Mouse (Mus musculus): ENCODE data around the gene Aqp6.

Aqp6 gene

DNA sequence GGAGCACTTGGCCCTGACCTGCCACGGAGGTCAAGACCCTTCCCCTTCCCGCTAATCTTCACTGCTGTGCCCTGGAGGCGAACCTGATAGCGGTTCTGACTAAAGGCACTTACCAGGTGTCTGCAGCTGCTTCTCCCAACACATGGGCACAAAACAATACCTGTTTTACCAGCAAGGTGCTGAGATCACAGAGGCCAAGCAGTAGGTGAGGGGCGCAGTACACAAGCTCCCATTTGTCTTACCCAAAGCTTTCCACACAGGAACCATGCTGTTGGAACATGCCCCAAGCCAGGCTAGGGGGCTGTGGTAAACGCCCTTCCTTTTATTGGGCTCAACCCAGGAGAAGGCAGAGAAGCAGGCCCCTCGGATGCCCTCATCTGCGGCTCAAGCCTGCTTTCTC is 3.6 kb upstream of the Aqp6 start:
- DNase-seq (ENCODE audit: low read depth, low spot score): no peak

GRCm38 (mm10) chr15:99599245-99600070 is 1.7 kb upstream of the Aqp6 start:
- no peak for DNase-seq (ENCODE audit: low read depth, low spot score)

GRCm38 (mm10) chr15:99601823-99602120 is 572 bp downstream of the Aqp6 start:
- DNase-seq (ENCODE audit: low read depth, low spot score): no peak

GRCm38 (mm10) chr15:99602206-99602820 is 1.1 kb downstream of the Aqp6 start:
- DNase-seq (ENCODE audit: low read depth, low spot score): no peak

- no peak for DNase-seq (ENCODE audit: low read depth, low spot score)
Measured at GRCm38 (mm10) chr15:99603216-99603615, 2.0 kb downstream of the Aqp6 start.

DNA sequence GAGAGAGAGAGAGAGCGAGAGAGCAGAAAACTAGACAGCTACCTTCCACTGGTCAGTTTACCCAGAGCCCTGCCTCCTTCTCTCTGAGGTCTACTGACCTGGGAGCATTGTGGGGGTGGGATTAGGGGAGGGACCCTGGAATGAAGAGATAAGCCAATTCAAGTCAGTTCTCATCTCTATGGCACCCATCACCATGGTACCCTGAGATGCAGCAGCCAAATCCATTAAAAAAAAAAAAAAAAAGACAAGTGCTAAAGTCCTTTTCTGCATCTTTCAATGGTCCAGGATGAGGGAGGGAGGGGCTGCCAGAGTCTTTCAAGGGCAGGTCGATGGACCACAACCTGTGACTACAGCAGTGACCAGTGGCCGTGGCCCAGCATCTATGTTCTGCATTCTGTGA is 4.4 kb downstream of the Aqp6 start:
- no peak for DNase-seq (ENCODE audit: low read depth, low spot score)

- DNase-seq (ENCODE audit: low read depth, low spot score): peak; percentile 30
Measured at GRCm38 (mm10) chr15:99606515-99606914, 5.3 kb downstream of the Aqp6 start.

DNA sequence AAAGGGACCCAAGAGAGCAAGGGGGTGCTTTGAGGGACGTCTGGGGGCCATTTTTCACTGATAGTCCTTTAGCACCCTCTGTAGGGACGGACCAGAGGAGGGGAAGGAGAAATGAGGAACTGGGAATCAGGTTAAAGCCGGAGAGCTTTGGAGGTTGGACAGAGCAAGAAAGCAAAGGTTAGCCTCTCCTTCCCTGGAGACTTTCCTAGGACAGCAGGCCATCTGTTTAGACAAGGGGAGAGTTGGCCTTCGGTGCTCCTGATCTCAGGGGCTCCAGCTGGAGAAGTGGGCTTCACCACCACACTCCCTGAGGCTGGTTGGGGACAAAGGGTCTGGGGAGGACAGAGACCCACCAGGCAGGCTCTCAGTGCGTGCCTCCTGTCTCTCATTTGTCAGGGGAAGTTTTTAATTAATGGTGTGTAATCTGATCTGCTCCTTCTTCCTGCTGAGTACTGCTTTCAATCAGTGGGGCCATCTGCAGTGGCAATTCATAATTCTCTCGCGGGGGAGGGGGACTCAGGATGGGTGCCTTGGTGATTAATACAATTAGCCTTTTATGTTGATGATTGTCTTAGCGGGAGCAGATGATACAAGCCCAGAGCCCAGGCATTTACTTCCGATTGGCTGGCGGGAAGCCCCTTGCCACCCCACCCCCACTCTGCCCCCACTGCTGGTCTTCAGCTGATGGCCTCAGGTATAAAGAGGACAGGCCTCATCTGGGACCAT is 6.4 kb downstream of the Aqp6 start:
- no peak for DNase-seq (ENCODE audit: low read depth, low spot score)

GRCm38 (mm10) chr15:99608382-99609125 is 7.4 kb downstream of the Aqp6 start:
- no peak for DNase-seq (ENCODE audit: low read depth, low spot score)

DNA sequence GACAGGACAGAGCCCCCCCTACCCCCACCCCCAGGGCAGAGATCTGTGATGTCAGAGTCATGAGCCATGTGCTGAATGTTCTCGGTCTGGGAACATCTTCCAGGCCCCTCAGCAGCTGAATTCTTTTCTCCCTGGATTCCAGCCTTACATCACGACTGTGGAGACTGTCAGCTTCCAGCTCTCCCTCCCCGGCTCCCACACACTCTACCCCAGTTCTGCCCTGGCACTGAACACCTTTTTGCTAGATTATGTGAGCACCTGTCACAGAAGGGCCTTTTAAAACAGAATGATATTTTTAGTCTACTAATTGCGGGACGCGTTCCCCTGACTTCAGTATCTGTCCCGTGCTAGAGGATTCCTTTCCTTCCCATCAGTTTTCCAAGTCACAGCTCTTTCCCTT is 10.4 kb downstream of the Aqp6 start:
- no peak for DNase-seq (ENCODE audit: low read depth, low spot score)

GRCm38 (mm10) chr15:99614273-99614672 is 13.1 kb downstream of the Aqp6 start:
- no peak for DNase-seq (ENCODE audit: low read depth, low spot score)

DNA sequence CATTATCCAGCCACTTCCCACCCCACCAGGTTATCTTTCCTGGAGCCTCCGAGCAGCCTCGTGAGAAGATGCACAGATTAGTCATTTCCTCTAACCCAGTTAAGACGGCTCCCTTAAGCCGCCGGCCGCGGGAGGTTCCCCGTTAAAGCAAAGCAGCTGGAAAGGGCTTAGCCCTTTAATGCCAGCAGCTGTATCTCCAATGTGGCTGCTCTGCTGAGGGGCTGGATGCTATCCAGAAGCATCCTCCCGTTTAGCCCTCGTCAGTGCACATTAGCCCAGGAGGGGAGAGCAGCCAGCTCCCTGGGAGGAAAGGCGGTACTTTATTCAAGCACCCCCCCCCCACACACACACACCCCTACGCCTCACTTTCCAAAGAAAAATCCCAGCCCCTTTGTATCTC is 13.6 kb downstream of the Aqp6 start:
- DNase-seq (ENCODE audit: low read depth, low spot score): no peak

- DNase-seq (ENCODE audit: low read depth, low spot score): no peak
Measured at GRCm38 (mm10) chr15:99615246-99615645, 14.0 kb downstream of the Aqp6 start.

DNA sequence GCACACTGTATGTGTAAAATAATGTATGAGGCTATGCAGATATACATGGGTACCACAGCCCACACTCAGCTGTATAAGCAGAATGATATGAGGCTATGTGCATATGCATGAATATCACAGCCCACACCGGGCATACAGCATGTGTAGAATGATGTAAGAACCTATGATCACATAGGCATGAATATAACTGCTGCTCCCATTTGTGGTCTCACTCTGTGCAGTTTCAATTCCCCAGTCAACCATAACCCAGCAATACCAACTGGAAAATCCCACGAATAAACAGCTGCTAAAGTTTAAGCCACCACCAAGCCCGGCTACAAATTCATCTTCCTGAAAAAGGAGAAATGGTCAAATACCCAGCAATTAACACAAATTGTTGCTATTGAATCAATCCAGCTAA is 17.4 kb downstream of the Aqp6 start:
- DNase-seq (ENCODE audit: low read depth, low spot score): no peak

DNA sequence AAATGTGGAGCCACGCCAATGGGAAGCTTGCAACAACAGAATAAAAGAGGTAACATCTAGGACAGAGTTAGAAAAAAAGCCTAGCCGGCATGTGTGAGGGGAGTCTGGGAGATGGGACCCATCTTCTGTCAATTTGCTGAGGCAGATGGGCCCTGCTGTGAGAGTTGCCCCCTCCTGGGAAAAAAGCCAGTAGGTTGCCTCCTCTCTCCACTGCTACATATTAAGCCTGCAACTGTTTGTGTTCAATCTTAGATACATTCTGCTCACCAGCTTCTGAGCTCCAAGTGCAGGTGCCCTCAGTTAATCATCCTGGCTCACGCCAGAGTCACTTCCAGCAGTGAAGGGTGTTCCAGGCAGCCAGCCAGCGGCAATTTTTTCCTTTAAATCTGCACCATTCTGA is 18.6 kb downstream of the Aqp6 start:
- DNase-seq (ENCODE audit: low read depth, low spot score): no peak

- DNase-seq (ENCODE audit: low read depth, low spot score): no peak
Measured at GRCm38 (mm10) chr15:99622063-99622462, 20.9 kb downstream of the Aqp6 start.

GRCm38 (mm10) chr15:99631618-99632017 is 30.4 kb downstream of the Aqp6 start:
- DNase-seq (ENCODE audit: low read depth, low spot score): peak; percentile 24

- DNase-seq (ENCODE audit: low read depth, low spot score): no peak
Measured at GRCm38 (mm10) chr15:99634702-99635101, 33.5 kb downstream of the Aqp6 start.

GRCm38 (mm10) chr15:99637405-99638123 is 36.4 kb downstream of the Aqp6 start:
- DNase-seq (ENCODE audit: low read depth, low spot score): no peak

DNA sequence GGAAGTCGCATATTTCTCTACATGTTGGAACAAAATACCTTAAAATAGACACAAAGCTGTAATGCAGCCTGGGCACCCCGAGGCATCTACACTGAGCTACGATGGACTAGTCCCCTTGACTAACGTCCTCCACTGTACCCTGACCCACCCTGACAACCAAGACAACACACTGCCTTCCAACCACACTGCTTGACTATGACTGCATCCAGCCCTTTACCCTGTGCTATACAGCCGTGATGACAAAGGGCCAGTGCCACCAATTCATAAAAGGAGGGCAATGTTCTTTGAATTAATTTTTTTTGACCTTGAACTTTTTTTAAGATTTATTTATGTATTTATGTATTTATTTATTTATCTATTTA is 36.9 kb downstream of the Aqp6 start:
- DNase-seq (ENCODE audit: low read depth, low spot score): no peak

DNA sequence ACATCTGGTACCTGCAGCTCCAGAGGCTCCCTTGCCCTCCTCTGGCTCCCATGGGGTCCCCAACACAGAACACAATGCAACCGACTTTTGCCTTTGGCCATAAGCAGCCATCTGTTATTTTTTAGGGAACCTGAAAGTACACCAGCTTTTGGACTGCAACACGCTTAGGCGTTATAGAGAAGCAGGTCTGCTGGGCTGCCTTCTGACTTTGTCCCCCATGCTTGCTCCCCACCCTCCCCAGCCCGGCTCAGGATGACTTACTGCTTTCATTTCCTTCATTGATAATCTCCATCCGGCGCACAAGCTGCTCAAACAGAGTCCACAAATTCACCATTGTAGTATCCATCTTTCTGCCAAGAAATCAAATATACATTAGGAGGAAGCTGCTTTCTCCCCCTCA is 41.4 kb downstream of the Aqp6 start:
- no peak for DNase-seq (ENCODE audit: low read depth, low spot score)

- DNase-seq (ENCODE audit: low read depth, low spot score): no peak
Measured at GRCm38 (mm10) chr15:99643832-99644231, 42.6 kb downstream of the Aqp6 start.
